In genomic region chr11:35395376-35395775, GRCm38 (mm10) we compare ENCODE assay signal across 12 mouse cellular contexts.
DNase-seq lines count a peak whose midpoint lies in the region; ATAC-seq and TF ChIP-seq lines count a peak whose summit lies in the region.
"Had no signal": no experiment of that assay in that cellular context is flagged by ENCODE, and none has a peak within 500 bp of the region (broad histone marks: within the 10 kb centered on the region; RNA-seq: fewer than 3 reads in every experiment).

No protein-coding gene starts in this region.

- H3K4me1 ChIP-seq in midbrain, postnatal 0 days (ENCODE audit: insufficient read depth, low read length) = no peaks in the 10 kb centered on the region
- H3K4me1 ChIP-seq in midbrain, embryonic 13.5 days (replicated peaks) = no peaks in the 10 kb centered on the region
- H3K4me1 ChIP-seq: midbrain, embryonic 10.5 days had no signal

- no peak overlapping the region for H3K4me3 ChIP-seq in midbrain, postnatal 0 days (ENCODE audit: low read depth, low read length)
- no peak overlapping the region for H3K4me3 ChIP-seq in midbrain, embryonic 13.5 days (replicated peaks)
- H3K4me3 ChIP-seq: midbrain, embryonic 10.5 days had no signal

- peak; percentile 33 for DNase-seq in adrenal gland, postnatal 14 days
- DNase-seq in adrenal gland, adult 18-20 months (ENCODE audit: low spot score in 2 of 2) = no peak
- DNase-seq in right cerebral cortex, adult 2 months (ENCODE audit: low spot score in 2 of 2) = peak; percentile 33 to 46
- DNase-seq in right cerebral cortex, postnatal 36 days (ENCODE audit: low spot score in 2 of 2) = no peak
- peak; percentile 60 for DNase-seq in kidney, postnatal 10 days
- DNase-seq in testis, postnatal 10 days (ENCODE audit: low spot score) = peak; percentile 50
- DNase-seq in midbrain, postnatal 0 days (ENCODE audit: low spot score) = no peak
- DNase-seq: adrenal gland, adult 8-10 months had no signal

- no peak overlapping the region for H3K27ac ChIP-seq in midbrain, postnatal 0 days (ENCODE audit: low read depth, low read length)
- no peak overlapping the region for H3K27ac ChIP-seq in midbrain, embryonic 13.5 days
- H3K27ac ChIP-seq: hindbrain, embryonic 14.5 days; midbrain, embryonic 10.5 days had no signal

- no peak overlapping the region for H3K4me2 ChIP-seq in midbrain, postnatal 0 days (ENCODE audit: low read depth, low read length, poor library complexity, severe bottlenecking)
- no peak overlapping the region for H3K4me2 ChIP-seq in midbrain, embryonic 13.5 days (replicated peaks)
- H3K4me2 ChIP-seq: hindbrain, embryonic 14.5 days had no signal

- no peaks in the 10 kb centered on the region for H3K36me3 ChIP-seq in midbrain, postnatal 0 days (ENCODE audit: insufficient read depth, low read length)
- H3K36me3 ChIP-seq in midbrain, embryonic 13.5 days = no peaks in the 10 kb centered on the region
- H3K36me3 ChIP-seq: midbrain, embryonic 10.5 days had no signal

- no peaks in the 10 kb centered on the region for H3K9me3 ChIP-seq in midbrain, postnatal 0 days (ENCODE audit: low read length)
- H3K9me3 ChIP-seq in midbrain, embryonic 13.5 days = no peaks in the 10 kb centered on the region
- H3K9me3 ChIP-seq: midbrain, embryonic 10.5 days had no signal

- ATAC-seq in midbrain, postnatal 0 days (ENCODE audit: low FRiP score) = no peak
- no peak for ATAC-seq in midbrain, embryonic 13.5 days
- ATAC-seq: forebrain, embryonic 16.5 days had no signal

- WGBS in midbrain, postnatal 0 days = 70% methylated on average over 8 of the region's 8 CpGs
- WGBS in midbrain, embryonic 13.5 days = 72% methylated on average over 8 of the region's 8 CpGs

- peaks cover 4% of the 10 kb centered on the region; the same call in 1 of the 2 replicates for H3K27me3 ChIP-seq in midbrain, postnatal 0 days (ENCODE audit: insufficient read depth, low read length)
- peaks cover 33% of the 10 kb centered on the region for H3K27me3 ChIP-seq in midbrain, embryonic 13.5 days

- H3K9ac ChIP-seq in midbrain, postnatal 0 days (replicated peaks; ENCODE audit: low read length, poor library complexity, severe bottlenecking) = no peak overlapping the region
- no peak overlapping the region for H3K9ac ChIP-seq in midbrain, embryonic 13.5 days (replicated peaks)
- H3K9ac ChIP-seq: hindbrain, embryonic 14.5 days had no signal

- no peak for TF ChIP-seq CTCF in midbrain, postnatal 0 days (IDR thresholded peaks at IDR 0.05)

Comparison
In these comparisons a context has a peak if more than half of its experiments do, and no peak if none do; other contexts are left out.
1. DNase-seq: peak in adrenal gland, postnatal 14 days (single experiment), right cerebral cortex, adult 2 months (2 of 2), kidney, postnatal 10 days (single experiment) and testis, postnatal 10 days (single experiment); none in adrenal gland, adult 18-20 months (0 of 2), right cerebral cortex, postnatal 36 days (0 of 2) and midbrain, postnatal 0 days (single experiment).